ENCODE assay signal across 8 mouse cellular contexts in the genomic region with DNA sequence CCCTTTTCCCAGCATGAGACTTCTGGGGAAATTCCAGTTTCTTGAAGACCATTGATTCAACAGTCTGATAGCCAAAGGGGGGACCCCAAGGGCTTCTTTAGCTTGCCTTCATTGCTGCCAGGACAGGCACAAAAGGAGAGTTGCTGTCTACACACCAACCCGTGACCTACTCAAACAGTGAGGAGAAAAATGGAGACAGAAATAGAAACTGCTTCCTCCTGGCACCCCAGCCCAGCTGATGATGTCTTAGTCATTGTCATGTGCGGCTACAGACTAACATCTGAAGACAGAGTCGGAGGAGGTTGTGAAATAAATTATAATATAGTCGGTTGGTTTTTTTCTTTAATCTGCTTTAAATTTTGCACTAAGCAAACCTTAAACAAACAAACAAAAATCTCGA.
DNase-seq lines count a peak whose midpoint lies in the region; ATAC-seq and TF ChIP-seq lines count a peak whose summit lies in the region.
"Had no signal": no experiment of that assay in that cellular context is flagged by ENCODE, and none has a peak within 500 bp of the region (broad histone marks: within the 10 kb centered on the region; RNA-seq: fewer than 3 reads in every experiment).

No protein-coding gene starts in this region.

- peak; percentile 30; the same call in 1 of the 2 replicates for ATAC-seq in lung, postnatal 0 days
- ATAC-seq in erythroid progenitor cell, adult 5-6 weeks (replicated peaks; ENCODE audit: low FRiP score, poor library complexity, severe bottlenecking): no peak

- H3K4me3 ChIP-seq in lung, postnatal 0 days (ENCODE audit: low read depth, low read length): no peak overlapping the region
- peak overlapping the region; percentile 49 for H3K4me3 ChIP-seq in bone marrow macrophage, adult 2 months (ENCODE audit: insufficient read depth, low read length)
- no peak overlapping the region for H3K4me3 ChIP-seq in liver, adult 2 months (ENCODE audit: insufficient read depth, low read depth, low read length)

- H3K9me3 ChIP-seq in lung, postnatal 0 days (ENCODE audit: low read length): no peaks in the 10 kb centered on the region

- WGBS in lung, postnatal 0 days: 28% methylated on average over 5 of the region's 5 CpGs
- 46% methylated on average over 5 of the region's 5 CpGs for WGBS in liver, adult 2 months

- TF ChIP-seq EP300 in lung, postnatal 0 days (IDR thresholded peaks at IDR 0.05): 0 out of 2 replicates have a peak, but pooled peaks have one; percentile 18

- no peaks in the 10 kb centered on the region for H3K27me3 ChIP-seq in lung, postnatal 0 days (replicated peaks; ENCODE audit: insufficient read depth, low read length)
- no peaks in the 10 kb centered on the region for H3K27me3 ChIP-seq in liver, adult 2 months (ENCODE audit: control insufficient read depth, insufficient read depth, low read length)

- TF ChIP-seq POLR2A in bone marrow macrophage, adult 2 months (IDR thresholded peaks at IDR 0.05; ENCODE audit: borderline replicate concordance, low read depth, low read length): no peak
- no peak for TF ChIP-seq POLR2A in liver, adult 2 months (IDR thresholded peaks at IDR 0.05; ENCODE audit: extremely low read depth, insufficient read depth, low read length)

- no peaks in the 10 kb centered on the region for H3K36me3 ChIP-seq in lung, postnatal 0 days (ENCODE audit: insufficient read depth, low read length)
- no peaks in the 10 kb centered on the region for H3K36me3 ChIP-seq in liver, adult 2 months (ENCODE audit: control insufficient read depth, insufficient read depth, low read length)

- no peaks in the 10 kb centered on the region for H3K4me1 ChIP-seq in lung, postnatal 0 days (ENCODE audit: insufficient read depth, low read depth, low read length)
- peaks cover 52% of the 10 kb centered on the region for H3K4me1 ChIP-seq in bone marrow macrophage, adult 2 months (ENCODE audit: control insufficient read depth, insufficient read depth, low read length)
- peaks cover 2% of the 10 kb centered on the region for H3K4me1 ChIP-seq in liver, adult 2 months (ENCODE audit: control insufficient read depth, insufficient read depth, low read length)

- DNase-seq in lung, postnatal 0 days (ENCODE audit: low spot score): peak; percentile 52
- DNase-seq in lung, postnatal 4 days: no peak
- peak; percentile 32 for DNase-seq in liver, adult 2 months (ENCODE audit: extremely low read depth, low read depth, low spot score)
- peak; percentile 16 for DNase-seq in thymus, postnatal 14 days
- DNase-seq in right cerebral cortex, postnatal 14 days: no peak

- H3K79me2 ChIP-seq in liver, adult 2 months (ENCODE audit: control insufficient read depth, insufficient read depth, low read length): no peaks in the 10 kb centered on the region

- no peak for TF ChIP-seq CTCF in lung, postnatal 0 days (IDR thresholded peaks at IDR 0.05)
- no peak for TF ChIP-seq CTCF in bone marrow macrophage, adult 2 months (IDR thresholded peaks at IDR 0.05; ENCODE audit: low read depth, low read length)
- TF ChIP-seq CTCF in liver, adult 2 months (IDR thresholded peaks at IDR 0.05; ENCODE audit: low read depth, low read length): no peak

- no peak overlapping the region for H3K9ac ChIP-seq in lung, postnatal 0 days (replicated peaks; ENCODE audit: low read depth)
- H3K9ac ChIP-seq in liver, adult 2 months (ENCODE audit: low read depth, low read length): no peak overlapping the region

- 0 out of 2 replicates have a peak overlapping the region, but pooled peaks have one; percentile 22 for H3K4me2 ChIP-seq in lung, postnatal 0 days (replicated peaks; ENCODE audit: low read depth, low read length)

- H3K27ac ChIP-seq in lung, postnatal 0 days (ENCODE audit: low read length): no peak overlapping the region
- peak overlapping the region; percentile 100 for H3K27ac ChIP-seq in bone marrow macrophage, adult 2 months (ENCODE audit: insufficient read depth, low read depth, low read length)
- peak overlapping the region; percentile 48 for H3K27ac ChIP-seq in liver, adult 2 months (replicated peaks; ENCODE audit: insufficient read depth, low read depth, low read length)
- H3K27ac ChIP-seq: kidney, postnatal 0 days had no signal

Comparison
In these comparisons a context has a peak if more than half of its experiments do, and no peak if none do; other contexts are left out.
1. DNase-seq: peak in lung, postnatal 0 days (single experiment), liver, adult 2 months (single experiment) and thymus, postnatal 14 days (single experiment); none in lung, postnatal 4 days (0 of 2) and right cerebral cortex, postnatal 14 days (single experiment).